Mouse (Mus musculus) neutrophil, adult 83 days (primary cell): Measurements from ENCODE around the gene Clcn3. TPM values are rescaled to one million over a fixed set of nuclear protein-coding genes. Genes with fewer than 3 reads are reported as not detected.

Experiments
- total RNA-seq, 2 experiments: library from RNA; stranded (reverse); gene quantifications; one replicate each; pipeline ENCODE4 v1.2.4; 2023

Gene Clcn3
- total RNA-seq: 10 to 100 TPM; 18.8 to 22.2 TPM

DNA sequence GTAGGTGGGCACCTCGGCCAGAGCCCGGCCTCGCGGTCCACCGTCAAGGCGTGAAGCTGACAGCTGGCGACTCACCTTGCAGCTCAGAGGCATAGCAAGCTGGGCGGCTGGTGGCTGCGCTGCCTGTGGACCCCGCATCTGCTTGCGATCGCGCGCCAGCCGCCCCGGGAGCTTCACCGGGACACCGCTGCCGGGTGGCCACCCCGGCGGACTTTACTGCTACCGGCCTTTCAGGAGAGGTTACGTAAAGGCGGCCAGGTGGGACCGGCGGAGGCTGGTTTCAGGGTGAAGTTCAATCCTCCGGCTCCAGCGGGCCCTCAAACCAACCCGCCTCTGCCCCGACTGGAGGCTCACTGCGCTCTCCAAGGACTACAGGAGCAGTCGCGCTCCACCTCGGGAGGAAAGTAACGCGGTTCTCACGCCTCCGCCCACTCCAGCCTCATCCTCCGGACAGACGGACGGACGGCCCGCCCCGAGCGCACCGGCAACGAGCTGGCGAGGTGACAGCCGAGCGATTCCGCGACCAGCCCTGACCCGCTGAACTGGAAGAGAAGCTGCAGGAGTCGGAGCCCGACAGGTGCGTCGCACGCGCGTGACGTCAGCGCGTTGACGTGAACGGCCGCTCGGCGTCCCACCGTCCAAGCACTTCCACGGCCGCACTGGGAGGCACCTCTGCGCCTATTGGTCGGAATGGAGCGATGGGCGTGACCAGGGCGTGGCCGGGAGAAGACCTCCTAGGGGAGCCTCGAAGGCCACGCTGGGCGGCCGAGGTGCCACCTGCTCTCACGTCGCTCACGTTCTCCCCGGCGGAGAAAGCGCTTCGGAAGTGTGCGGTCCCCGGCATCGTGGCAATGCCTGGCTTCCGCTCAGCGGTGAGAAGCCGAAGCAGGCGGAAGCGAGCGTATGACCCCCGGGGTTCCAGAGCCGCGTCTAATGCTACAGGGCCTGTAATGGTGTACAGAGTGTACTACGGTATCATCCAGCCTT lies at the start of gene Clcn3:
Clcn3 (minus strand) TSS at position 600 of the 987 bp plus-strand sequence.

DNA sequence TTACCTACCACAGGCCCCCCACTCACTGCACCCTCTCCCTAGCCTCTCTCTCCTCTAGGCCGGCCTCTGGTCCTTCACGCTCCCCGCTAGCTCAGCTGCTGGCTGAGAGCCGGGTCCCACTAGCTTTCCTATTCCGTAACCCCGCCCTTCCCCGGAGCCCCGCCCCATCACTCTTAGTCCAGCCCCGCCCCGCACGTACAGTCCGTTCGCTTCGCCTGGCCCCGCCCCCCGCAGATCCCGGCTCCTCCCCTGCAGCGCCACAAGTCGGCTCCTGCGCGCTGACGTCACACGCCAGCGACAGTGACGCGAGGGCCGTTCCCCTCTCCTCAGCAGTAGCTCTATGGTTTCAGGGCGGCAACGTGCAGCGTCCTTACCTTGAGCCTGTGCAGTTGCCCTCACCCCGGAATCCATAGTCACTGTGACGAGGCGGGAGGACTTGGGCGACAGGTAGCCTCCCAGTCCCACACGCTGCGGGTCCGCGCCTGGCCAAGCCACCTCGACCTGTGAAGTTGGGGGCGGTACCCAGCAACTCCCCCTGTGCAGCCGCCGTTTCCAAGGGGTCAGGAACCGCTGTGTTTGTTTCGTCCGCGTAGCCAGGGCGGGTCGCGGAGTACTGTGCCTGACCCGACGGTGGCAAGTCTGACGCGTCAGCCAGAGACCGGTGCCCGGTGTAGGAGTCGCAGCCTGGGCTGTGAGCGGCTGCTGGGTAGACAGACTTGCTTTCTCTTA lies 10.0 kb upstream of the Clcn3 start, which contains the start of gene Nek1:
Nek1 (plus strand) TSS at position 286 of the 729 bp plus-strand sequence.

DNA sequence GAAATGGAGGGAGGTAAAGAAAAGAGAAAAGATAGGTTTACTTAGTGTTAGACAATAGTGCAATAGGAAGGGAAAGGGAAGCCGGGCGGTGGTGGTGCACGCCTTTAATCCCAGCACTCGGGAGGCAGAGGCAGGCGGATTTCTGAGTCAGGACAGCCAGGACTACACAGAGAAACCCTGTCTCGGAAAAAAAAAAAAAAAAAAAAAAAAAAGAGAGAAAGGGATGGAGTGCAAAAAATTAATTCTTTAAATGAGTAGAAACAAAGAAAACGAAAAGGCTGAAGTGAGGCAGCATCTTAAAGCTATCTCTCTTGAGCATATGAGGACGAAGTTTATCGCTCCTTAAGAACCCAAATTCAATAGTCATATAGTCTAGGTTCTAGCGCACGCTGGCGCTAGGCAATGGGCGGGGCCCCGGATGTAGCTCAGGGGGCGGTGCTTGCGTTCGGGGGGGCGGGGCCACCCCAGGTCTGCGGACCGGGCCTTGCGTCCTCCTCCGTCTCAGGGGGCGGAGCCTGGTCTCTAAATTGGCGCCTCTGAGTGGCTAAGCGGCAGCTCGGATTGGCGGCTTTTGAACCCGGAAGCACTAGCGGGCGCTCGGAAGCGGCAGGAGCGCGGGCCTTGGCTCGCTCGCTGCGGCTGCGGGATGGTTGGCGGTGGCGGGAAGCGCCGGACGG lies 93.1 kb downstream of the Clcn3 start, which contains the start of gene Hpf1:
Hpf1 (plus strand) TSS at position 576 of the 677 bp plus-strand sequence.

Other genes with a start within 250 kb of the Clcn3 start
- gene Hpf1, start 92.9 kb downstream of the Clcn3 start, total RNA-seq: 10 to 100 TPM; 24.1 to 30.4 TPM
- gene Nek1, start 9.9 kb upstream of the Clcn3 start, total RNA-seq: 1 to 10 TPM; 4.8 TPM
- 1 to 10 TPM; 2.8 to 2.9 TPM for gene Sh3rf1, start 240.6 kb upstream of the Clcn3 start, total RNA-seq